Mouse (Mus musculus): ENCODE data around the gene Tpra1. TPM values are rescaled to one million over a fixed set of nuclear protein-coding genes. Genes with fewer than 3 reads are reported as not detected.

Gene Tpra1
- polyA plus RNA-seq, 1 experiment from 2014 or later: 62.2 TPM

DNA sequence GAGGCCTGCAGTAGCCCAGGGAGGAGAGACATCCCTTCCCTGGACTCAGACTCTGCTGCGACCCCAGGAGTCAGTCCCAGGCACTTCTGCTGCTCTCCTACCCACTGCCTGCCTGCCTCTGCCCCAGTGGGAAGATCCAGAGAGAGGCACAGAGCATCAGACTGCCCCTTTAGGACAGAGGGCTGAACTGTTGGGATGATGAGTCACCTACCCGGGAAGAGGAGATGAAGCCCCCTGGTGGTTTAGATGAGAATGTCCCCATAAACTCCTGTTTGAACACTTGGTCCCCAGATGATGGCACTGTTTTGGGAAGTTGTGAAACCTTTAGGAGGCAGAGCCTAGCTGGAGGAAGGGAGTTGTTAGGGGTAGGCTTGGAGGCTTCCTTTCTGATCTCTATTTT is 41.1 kb upstream of the Tpra1 start:
- no peak overlapping the region for H3K9ac ChIP-seq (ENCODE audit: low read depth, low read length)
- DNase-seq (ENCODE audit: low spot score) (peak; percentile 90), ATAC-seq (replicated peaks; ENCODE audit: low FRiP score, low read depth) (peak; percentile 60; the same call in 1 of the 2 replicates)
- H3K9me3 ChIP-seq (replicated peaks; ENCODE audit: low read length): no peaks in the 10 kb centered on the region
- no peaks in the 10 kb centered on the region for H3K27me3 ChIP-seq (ENCODE audit: insufficient read depth, low read length)
- TF ChIP-seq CTCF (IDR thresholded peaks at IDR 0.05; ENCODE audit: low read depth): peak; percentile 88
- WGBS: 26% methylated on average over 2 of the region's 2 CpGs
- 0 out of 2 replicates have a peak, but pooled peaks cover 4% of the 10 kb centered on the region for H3K36me3 ChIP-seq (ENCODE audit: insufficient read depth, low read length)
- H3K4me1 ChIP-seq (replicated peaks; ENCODE audit: insufficient read depth, low read length): no peaks in the 10 kb centered on the region
- H3K4me2 ChIP-seq (ENCODE audit: low read length): no peak overlapping the region
- no peak overlapping the region for H3K4me3 ChIP-seq (replicated peaks; ENCODE audit: low read depth, low read length)
- H3K27ac ChIP-seq: no peak overlapping the region

GRCm38 (mm10) chr6:88865704-88866103 is 36.3 kb upstream of the Tpra1 start:
- WGBS: 78% methylated on average over 7 of the region's 7 CpGs
- DNase-seq (ENCODE audit: low spot score): no peak

GRCm38 (mm10) chr6:88869459-88869858 is 32.6 kb upstream of the Tpra1 start:
- Histone ChIP-seq H3K9ac (ENCODE audit: low read depth, low read length) (no peak overlapping the region), H3K27ac (no peak overlapping the region), H3K4me2 (ENCODE audit: low read length) (no peak overlapping the region), H3K27me3 (ENCODE audit: insufficient read depth, low read length) (no peaks in the 10 kb centered on the region), H3K4me3 (replicated peaks; ENCODE audit: low read depth, low read length) (no peak overlapping the region), H3K9me3 (replicated peaks; ENCODE audit: low read length) (no peaks in the 10 kb centered on the region), H3K36me3 (ENCODE audit: insufficient read depth, low read length) (0 out of 2 replicates have a peak, but pooled peaks cover 3% of the 10 kb centered on the region), H3K4me1 (replicated peaks; ENCODE audit: insufficient read depth, low read length) (no peaks in the 10 kb centered on the region)
- 74% methylated on average over 7 of the region's 7 CpGs for WGBS
- ATAC-seq (replicated peaks; ENCODE audit: low FRiP score, low read depth) (no peak), DNase-seq (ENCODE audit: low spot score) (no peak)
- no peak for TF ChIP-seq CTCF (IDR thresholded peaks at IDR 0.05; ENCODE audit: low read depth)

More at GRCm38 (mm10) chr6:88865704-88866103, 36.3 kb upstream of the Tpra1 start:
- Histone ChIP-seq H3K9me3 (replicated peaks; ENCODE audit: low read length) (no peaks in the 10 kb centered on the region), H3K4me1 (replicated peaks; ENCODE audit: insufficient read depth, low read length) (no peaks in the 10 kb centered on the region), H3K4me3 (replicated peaks; ENCODE audit: low read depth, low read length) (no peak overlapping the region), H3K9ac (ENCODE audit: low read depth, low read length) (no peak overlapping the region), H3K36me3 (ENCODE audit: insufficient read depth, low read length) (0 out of 2 replicates have a peak, but pooled peaks cover 4% of the 10 kb centered on the region), H3K27ac (no peak overlapping the region), H3K4me2 (ENCODE audit: low read length) (no peak overlapping the region), H3K27me3 (ENCODE audit: insufficient read depth, low read length) (no peaks in the 10 kb centered on the region)
- no peak for ATAC-seq (replicated peaks; ENCODE audit: low FRiP score, low read depth)
- no peak for TF ChIP-seq CTCF (IDR thresholded peaks at IDR 0.05; ENCODE audit: low read depth)

DNA sequence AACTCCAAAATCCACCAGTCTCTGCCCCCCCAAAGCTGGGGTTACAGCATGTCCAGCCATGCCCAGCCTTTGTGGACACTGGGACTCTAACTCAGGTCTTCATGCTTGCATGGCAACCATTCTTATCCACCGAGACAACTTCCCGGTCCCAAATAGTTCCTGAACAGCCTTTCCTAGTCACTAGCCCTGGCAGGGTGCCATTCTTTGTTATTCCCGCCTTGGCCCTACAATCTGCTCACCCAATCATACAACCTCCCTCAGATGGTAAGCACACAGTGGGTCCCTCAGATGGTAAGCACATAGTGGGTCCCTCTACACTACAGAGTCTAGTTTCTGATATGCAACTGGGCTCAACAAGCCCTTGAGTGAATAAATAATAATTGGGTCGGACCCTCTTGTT is 31.5 kb upstream of the Tpra1 start:
- no peak for TF ChIP-seq CTCF (IDR thresholded peaks at IDR 0.05; ENCODE audit: low read depth)
- Histone ChIP-seq H3K4me2 (ENCODE audit: low read length) (no peak overlapping the region), H3K4me3 (replicated peaks; ENCODE audit: low read depth, low read length) (no peak overlapping the region), H3K9me3 (replicated peaks; ENCODE audit: low read length) (no peaks in the 10 kb centered on the region), H3K36me3 (ENCODE audit: insufficient read depth, low read length) (no peaks in the 10 kb centered on the region), H3K4me1 (replicated peaks; ENCODE audit: insufficient read depth, low read length) (no peaks in the 10 kb centered on the region), H3K9ac (ENCODE audit: low read depth, low read length) (no peak overlapping the region), H3K27me3 (ENCODE audit: insufficient read depth, low read length) (no peaks in the 10 kb centered on the region), H3K27ac (no peak overlapping the region)
- no peak for ATAC-seq (replicated peaks; ENCODE audit: low FRiP score, low read depth)
- WGBS: 69% methylated on average over 4 of the region's 4 CpGs
- no peak for DNase-seq (ENCODE audit: low spot score)

- H3K36me3 ChIP-seq (ENCODE audit: insufficient read depth, low read length): no peaks in the 10 kb centered on the region
- no peak overlapping the region for H3K27ac ChIP-seq
- TF ChIP-seq CTCF (IDR thresholded peaks at IDR 0.05; ENCODE audit: low read depth): no peak
- no peak overlapping the region for H3K9ac ChIP-seq (ENCODE audit: low read depth, low read length)
- 44% methylated on average over 8 of the region's 8 CpGs for WGBS
- no peaks in the 10 kb centered on the region for H3K27me3 ChIP-seq (ENCODE audit: insufficient read depth, low read length)
- no peaks in the 10 kb centered on the region for H3K4me1 ChIP-seq (replicated peaks; ENCODE audit: insufficient read depth, low read length)
- H3K4me2 ChIP-seq (ENCODE audit: low read length): no peak overlapping the region
- H3K9me3 ChIP-seq (replicated peaks; ENCODE audit: low read length): no peaks in the 10 kb centered on the region
- ATAC-seq (replicated peaks; ENCODE audit: low FRiP score, low read depth) (no peak), DNase-seq (ENCODE audit: low spot score) (no peak)
- H3K4me3 ChIP-seq (replicated peaks; ENCODE audit: low read depth, low read length): no peak overlapping the region
Measured at GRCm38 (mm10) chr6:88871546-88871945, 30.5 kb upstream of the Tpra1 start.

DNA sequence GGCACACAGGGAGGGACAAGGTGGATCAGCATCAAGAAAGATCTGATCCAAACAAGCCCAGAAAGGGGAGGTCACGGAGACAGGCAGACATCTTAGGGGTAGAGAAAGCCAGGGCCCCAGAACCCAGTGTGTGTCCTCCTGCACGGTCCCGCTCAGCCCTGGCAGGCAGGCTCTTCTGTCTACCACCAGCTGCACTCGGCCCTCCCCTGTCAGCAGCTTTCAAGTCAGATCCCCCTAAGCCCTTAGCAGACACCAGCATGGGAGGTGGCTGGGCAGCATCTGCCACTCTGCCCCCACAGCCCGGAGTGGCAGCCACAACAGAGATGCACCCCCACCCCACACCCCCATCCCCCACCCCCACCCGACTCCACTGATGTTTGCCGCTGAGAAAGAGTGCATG is 29.2 kb upstream of the Tpra1 start:
- H3K4me2 ChIP-seq (ENCODE audit: low read length): no peak overlapping the region
- H3K27me3 ChIP-seq (ENCODE audit: insufficient read depth, low read length): no peaks in the 10 kb centered on the region
- H3K9me3 ChIP-seq (replicated peaks; ENCODE audit: low read length): no peaks in the 10 kb centered on the region
- H3K27ac ChIP-seq: no peak overlapping the region
- no peaks in the 10 kb centered on the region for H3K36me3 ChIP-seq (ENCODE audit: insufficient read depth, low read length)
- H3K9ac ChIP-seq (ENCODE audit: low read depth, low read length): no peak overlapping the region
- DNase-seq (ENCODE audit: low spot score): no peak
- H3K4me3 ChIP-seq (replicated peaks; ENCODE audit: low read depth, low read length): no peak overlapping the region
- TF ChIP-seq CTCF (IDR thresholded peaks at IDR 0.05; ENCODE audit: low read depth): no peak
- ATAC-seq (replicated peaks; ENCODE audit: low FRiP score, low read depth): no peak
- 51% methylated on average over 7 of the region's 7 CpGs for WGBS
- H3K4me1 ChIP-seq (replicated peaks; ENCODE audit: insufficient read depth, low read length): no peaks in the 10 kb centered on the region

Data from kidney, postnatal 0 days (tissue).